Mouse (Mus musculus) intestine, postnatal 0 days (tissue): Measurements from ENCODE around the gene Clpb. TPM values are rescaled to one million over a fixed set of nuclear protein-coding genes. Genes with fewer than 3 reads are reported as not detected.

Experiments used
- ATAC-seq: fragments of 200-750 bp; cut with Nextera tagmentation; 2 replicates; pipeline ENCODE4 v1.8.0; 2017; ENCODE audit warnings: mild to moderate bottlenecking, moderate TSS enrichment, moderate library complexity
- H3K27ac ChIP-seq: fragments of 300-500 bp; sonication (generic); 2 replicates; pipeline ENCODE4 v1.5.1; 2014; ENCODE audit warnings: mild to moderate bottlenecking, low read depth, low read length, moderate library complexity
- H3K27me3 ChIP-seq: fragments of 300-500 bp; sonication (generic); replicated peaks from 2 replicates; pipeline ENCODE4 v1.6.1; 2014; ENCODE audit warnings: low read length, mixed read lengths; ENCODE audit not compliant: control insufficient read depth, insufficient read depth
- H3K36me3 ChIP-seq: fragments of 300-500 bp; sonication (generic); 2 replicates; pipeline ENCODE4 v1.6.1; 2014; ENCODE audit warnings: mild to moderate bottlenecking, moderate library complexity; ENCODE audit not compliant: control insufficient read depth, insufficient read depth
- H3K4me1 ChIP-seq: fragments of 300-500 bp; sonication (generic); replicated peaks from 2 replicates; pipeline ENCODE4 v1.6.1; 2014; ENCODE audit warnings: antibody characterized with exemption, low read length, mixed read lengths; ENCODE audit not compliant: control insufficient read depth, insufficient read depth
- H3K4me2 ChIP-seq: fragments of 300-500 bp; sonication (generic); replicated peaks from 2 replicates; pipeline ENCODE4 v1.6.1; 2014; ENCODE audit warnings: low read depth, mild to moderate bottlenecking, moderate library complexity
- H3K4me3 ChIP-seq: fragments of 300-500 bp; sonication (generic); 2 replicates; pipeline ENCODE4 v1.5.1; 2014; ENCODE audit warnings: low read depth, low read length
- H3K9ac ChIP-seq: fragments of 300-500 bp; sonication (generic); 2 replicates; pipeline ENCODE4 v1.6.1; 2014; ENCODE audit warnings: mild to moderate bottlenecking, low read depth, low read length
- H3K9me3 ChIP-seq: fragments of 300-500 bp; sonication (generic); 2 replicates; pipeline ENCODE4 v1.6.1; 2016; ENCODE audit warnings: mixed run types; ENCODE audit not compliant: control insufficient read depth
- CTCF ChIP-seq: sonication (generic); IDR thresholded peaks from 2 replicates; pipeline ENCODE4 v1.5.1; 2016; ENCODE audit warnings: low read depth, mild to moderate bottlenecking, control low read depth, antibody characterized with exemption, moderate library complexity
- WGBS: fragments of 180-500 bp; shearing (Covaris S2); extraction: QIAGEN DNeasy Blood & Tissue Kit; methylation state at CpG from one replicate; pipeline ENCODE4 v1.1.7; 2014; 5-methylcytosine and 5-hydroxymethylcytosine counted together
- polyA plus RNA-seq: library from polyadenylated mRNA; unstranded; fragments of >200 nt; fragmentation: Nextera tagmentation; extraction: Ambion mirVana; gene quantifications from 2 replicates; pipeline ENCODE4 v1.2.1, GENCODE M21; 2015

Clpb gene
- polyA plus RNA-seq, 1 experiment from 2014 or later, result 14.9 TPM

DNA sequence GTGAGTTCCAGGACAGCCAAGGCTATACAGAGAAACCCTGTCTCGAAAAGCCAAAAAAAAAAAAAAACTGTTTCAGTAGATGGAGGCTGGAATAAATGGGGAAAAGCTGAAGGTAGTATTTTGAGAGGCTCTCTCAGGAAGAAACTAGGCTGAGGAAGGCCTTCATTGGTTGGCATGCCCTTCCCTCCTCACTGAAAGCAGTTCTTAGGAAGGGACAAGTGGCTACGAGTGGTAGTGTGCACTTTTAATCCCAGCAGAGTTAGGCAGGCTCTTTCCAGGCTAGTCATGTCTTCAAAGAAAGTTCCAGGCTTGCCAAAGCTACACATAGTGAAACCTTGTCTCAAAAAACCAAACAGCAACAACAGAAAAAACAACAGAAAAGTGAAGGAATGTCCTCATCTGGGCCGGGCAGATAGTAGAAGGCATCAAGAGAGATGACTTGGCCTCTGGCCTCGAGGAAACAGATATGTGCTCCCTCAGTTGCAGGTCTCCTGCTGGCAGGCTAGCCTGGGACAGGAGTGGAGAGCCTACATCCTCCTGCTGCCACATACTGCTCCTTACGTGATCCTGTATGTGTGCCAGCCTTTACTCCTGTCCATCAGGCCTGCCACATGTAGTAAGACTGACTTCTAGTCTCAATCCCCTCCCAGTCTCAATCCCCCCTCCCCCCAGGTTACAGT lies 8.3 kb downstream of the Clpb start:
- Histone ChIP-seq H3K27ac (no peak overlapping the region), H3K4me3 (no peak overlapping the region), H3K9ac (no peak overlapping the region), H3K4me2 (no peak overlapping the region), H3K4me1 (no peaks in the 10 kb centered on the region), H3K27me3 (no peaks in the 10 kb centered on the region), H3K9me3 (no peaks in the 10 kb centered on the region), H3K36me3 (peaks cover 11% of the 10 kb centered on the region; the same call in 1 of the 2 replicates)
- 88% methylated on average over 5 of the region's 5 CpGs for WGBS
- no peak for ATAC-seq
- TF ChIP-seq CTCF, result no peak

DNA sequence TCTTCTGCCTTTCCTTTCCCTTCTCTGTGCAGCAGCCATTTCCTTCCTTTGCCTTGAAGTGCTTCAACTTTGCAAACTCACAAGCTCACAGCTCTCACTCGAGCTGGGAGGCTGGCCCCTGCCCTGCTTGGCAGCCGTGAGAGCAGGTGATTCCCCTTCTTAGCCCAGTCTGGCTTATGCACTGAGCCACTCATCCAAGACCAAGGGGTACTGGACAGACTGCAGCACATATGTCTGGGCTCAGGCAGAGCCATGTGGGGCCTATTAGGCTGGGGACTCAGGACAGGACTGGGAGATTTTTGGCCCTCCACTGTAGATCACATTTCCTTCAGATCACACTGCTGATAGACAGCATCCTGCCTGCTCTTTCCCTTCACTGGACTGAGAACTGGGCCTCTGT lies 10.1 kb downstream of the Clpb start:
- Histone ChIP-seq H3K4me1 (no peaks in the 10 kb centered on the region), H3K27ac (no peak overlapping the region), H3K9ac (no peak overlapping the region), H3K9me3 (no peaks in the 10 kb centered on the region), H3K36me3 (peaks cover 4% of the 10 kb centered on the region; the same call in 1 of the 2 replicates), H3K4me2 (no peak overlapping the region), H3K27me3 (no peaks in the 10 kb centered on the region), H3K4me3 (no peak overlapping the region)
- no peak for ATAC-seq
- TF ChIP-seq CTCF, result no peak
- WGBS, result 48% methylated on average over 2 of the region's 2 CpGs

DNA sequence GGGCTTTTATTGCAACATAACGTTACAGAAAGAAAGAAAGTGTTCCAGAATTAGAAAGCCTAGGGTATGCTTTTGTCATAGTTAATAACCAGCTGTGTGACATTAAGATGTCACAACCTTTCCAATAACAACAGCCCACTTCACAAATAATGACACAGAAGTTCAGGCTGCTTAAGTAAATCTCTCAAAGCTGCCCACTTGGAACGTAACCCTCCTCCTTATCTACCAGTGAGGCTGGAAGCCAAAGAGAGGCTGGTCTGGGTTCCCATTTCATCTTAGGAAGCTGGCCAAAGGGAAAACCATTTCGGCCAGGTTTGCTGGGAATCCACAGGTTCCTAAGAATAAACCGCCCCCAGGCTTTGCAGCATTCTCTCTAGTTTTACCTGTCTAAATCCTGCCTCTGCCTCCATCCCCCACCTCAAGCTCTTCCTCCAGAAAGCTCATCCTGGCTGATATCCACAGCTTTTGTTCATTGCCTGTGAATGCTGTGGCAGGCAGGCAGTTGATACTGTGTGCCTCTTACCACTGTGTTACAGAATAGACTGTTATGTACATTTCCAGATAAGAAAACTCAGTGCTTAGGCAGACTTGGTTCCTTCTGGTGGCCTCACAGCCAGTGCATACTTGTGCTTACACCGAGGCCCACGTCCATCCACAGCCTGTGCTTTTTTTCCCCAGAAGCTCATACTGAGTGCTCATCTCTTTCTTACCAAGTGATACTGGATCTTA lies 12.8 kb downstream of the Clpb start:
- no peak for ATAC-seq
- Histone ChIP-seq H3K36me3 (no peaks in the 10 kb centered on the region), H3K9me3 (no peaks in the 10 kb centered on the region), H3K4me2 (no peak overlapping the region), H3K4me3 (no peak overlapping the region), H3K27ac (no peak overlapping the region), H3K27me3 (no peaks in the 10 kb centered on the region), H3K4me1 (no peaks in the 10 kb centered on the region), H3K9ac (no peak overlapping the region)
- no peak for TF ChIP-seq CTCF
- WGBS, result 60% methylated on average over 6 of the region's 6 CpGs

DNA sequence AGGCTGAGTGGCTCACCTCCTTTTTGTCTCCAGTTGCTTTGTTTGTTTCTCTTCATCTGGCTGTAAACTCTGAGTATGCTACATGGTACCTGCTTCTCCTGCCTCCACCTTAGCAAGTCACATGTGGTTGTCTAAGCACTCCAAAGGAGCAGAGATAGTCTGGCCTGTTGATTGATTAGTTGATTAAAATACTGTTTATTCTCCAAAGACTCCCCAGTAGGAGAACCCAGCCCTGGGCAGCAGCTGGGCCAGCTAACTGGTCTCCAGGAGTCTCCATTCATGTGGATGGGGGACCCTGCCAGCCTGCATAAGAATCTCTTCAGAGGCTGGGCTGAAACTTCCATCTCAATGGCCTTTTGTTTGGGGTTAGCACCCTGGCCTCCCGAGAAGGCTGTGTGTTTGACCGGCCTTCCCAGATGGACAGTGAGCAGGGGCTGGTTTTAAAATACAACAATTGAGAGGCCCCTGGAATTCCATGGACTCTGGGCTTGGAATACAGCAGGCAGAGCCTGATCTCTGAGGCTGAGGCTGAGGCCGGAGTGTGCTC lies 13.4 kb downstream of the Clpb start:
- ATAC-seq, result no peak
- Histone ChIP-seq H3K4me3 (no peak overlapping the region), H3K9ac (no peak overlapping the region), H3K4me2 (no peak overlapping the region), H3K9me3 (no peaks in the 10 kb centered on the region), H3K27ac (no peak overlapping the region), H3K36me3 (no peaks in the 10 kb centered on the region), H3K27me3 (no peaks in the 10 kb centered on the region), H3K4me1 (no peaks in the 10 kb centered on the region)
- WGBS, result 57% methylated on average over 3 of the region's 3 CpGs
- TF ChIP-seq CTCF, result no peak

DNA sequence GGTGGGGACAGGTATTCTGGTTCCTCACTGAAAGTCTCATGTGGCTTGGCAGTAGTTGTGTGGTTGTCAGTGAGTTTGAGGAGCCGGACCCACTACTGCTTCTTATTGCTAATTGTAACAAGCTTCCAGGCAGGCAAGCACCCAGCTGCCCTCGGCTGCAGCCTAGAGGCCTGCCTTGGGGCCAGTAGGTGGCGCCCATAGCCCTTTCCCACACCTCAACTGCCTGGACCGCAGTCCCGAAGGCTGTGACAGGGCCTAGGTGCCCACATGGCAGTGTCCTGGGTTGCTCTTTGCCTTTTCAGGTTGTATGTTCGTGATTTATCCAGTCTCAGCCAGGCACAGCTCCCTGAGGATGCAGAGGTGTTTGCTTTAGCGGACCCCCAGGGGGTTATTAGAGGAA lies 16.2 kb downstream of the Clpb start:
- H3K4me2 ChIP-seq, result no peak overlapping the region
- 20% methylated on average over 7 of the region's 7 CpGs for WGBS
- H3K27ac ChIP-seq, result no peak overlapping the region
- no peaks in the 10 kb centered on the region for H3K4me1 ChIP-seq
- no peaks in the 10 kb centered on the region for H3K27me3 ChIP-seq
- peak; percentile 89 for ATAC-seq
- TF ChIP-seq CTCF, result peak; percentile 96
- H3K9ac ChIP-seq, result no peak overlapping the region
- no peak overlapping the region for H3K4me3 ChIP-seq
- no peaks in the 10 kb centered on the region for H3K36me3 ChIP-seq
- H3K9me3 ChIP-seq, result no peaks in the 10 kb centered on the region

DNA sequence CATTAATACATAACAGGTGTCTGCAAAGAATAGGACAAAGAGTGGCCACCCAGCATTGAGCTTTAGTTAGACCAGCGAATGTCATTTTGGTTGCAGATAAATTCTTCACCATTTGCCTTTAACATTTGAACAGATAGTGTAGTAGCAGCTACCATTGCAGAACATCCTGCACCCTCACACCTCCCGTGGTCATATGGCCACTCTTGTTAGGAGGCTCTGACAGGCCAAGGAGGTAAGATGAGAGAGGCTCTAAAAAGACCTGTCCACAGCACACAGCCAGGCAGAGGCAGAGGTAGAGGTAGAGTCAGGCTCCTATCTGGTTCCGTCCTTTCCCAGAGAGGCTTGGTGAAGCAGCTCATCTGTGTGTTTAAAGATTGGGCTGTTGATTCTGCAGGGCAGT lies 17.5 kb downstream of the Clpb start:
- 80% methylated on average over 3 of the region's 3 CpGs for WGBS
- TF ChIP-seq CTCF, result no peak
- no peak overlapping the region for H3K27ac ChIP-seq

More for the DNA sequence above, 17.5 kb downstream of the Clpb start:
- no peak overlapping the region for H3K9ac ChIP-seq
- H3K4me1 ChIP-seq, result no peaks in the 10 kb centered on the region
- no peaks in the 10 kb centered on the region for H3K27me3 ChIP-seq
- H3K9me3 ChIP-seq, result no peaks in the 10 kb centered on the region
- ATAC-seq, result no peak
- no peak overlapping the region for H3K4me2 ChIP-seq
- no peak overlapping the region for H3K4me3 ChIP-seq
- no peaks in the 10 kb centered on the region for H3K36me3 ChIP-seq
